ENCODE assay signal across 8 mouse cellular contexts in the genomic region with DNA sequence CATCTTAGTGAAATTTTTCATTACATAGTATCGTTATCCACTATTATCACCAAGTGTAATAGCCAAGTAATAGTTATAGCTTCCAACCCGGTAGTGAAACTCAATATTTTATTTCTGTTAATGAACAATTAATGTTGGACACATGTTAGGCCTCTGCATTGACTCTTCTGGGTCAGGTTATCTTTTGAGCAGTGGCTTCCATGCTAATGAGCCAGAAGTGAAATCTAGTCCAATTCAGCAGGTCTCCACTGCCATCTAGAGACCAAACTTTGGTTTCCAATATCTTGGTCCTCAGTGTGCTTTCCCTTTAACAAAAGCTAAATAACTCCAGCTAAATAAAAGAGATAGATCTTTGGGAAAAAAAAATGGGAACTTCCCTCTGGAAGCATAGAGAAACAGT.
DNase-seq lines count a peak whose midpoint lies in the region; ATAC-seq and TF ChIP-seq lines count a peak whose summit lies in the region.

No protein-coding gene starts in this region.

- H3K36me3 ChIP-seq in midbrain, embryonic 14.5 days (ENCODE audit: control insufficient read depth, insufficient read depth, low read length) = no peaks in the 10 kb centered on the region
- no peaks in the 10 kb centered on the region for H3K36me3 ChIP-seq in midbrain, embryonic 10.5 days
- H3K36me3 ChIP-seq in forebrain, postnatal 0 days (ENCODE audit: insufficient read depth) = no peaks in the 10 kb centered on the region

- ATAC-seq in midbrain, embryonic 14.5 days (ENCODE audit: low FRiP score, low TSS enrichment) = no peak
- ATAC-seq in forebrain, postnatal 0 days = no peak

- peak; percentile 55 for TF ChIP-seq CTCF in forebrain, postnatal 0 days (IDR thresholded peaks at IDR 0.05; ENCODE audit: low read depth)

- no peaks in the 10 kb centered on the region for H3K27me3 ChIP-seq in midbrain, embryonic 14.5 days (ENCODE audit: control insufficient read depth, insufficient read depth, low read length)
- no peaks in the 10 kb centered on the region for H3K27me3 ChIP-seq in midbrain, embryonic 10.5 days (ENCODE audit: low read depth, poor library complexity, severe bottlenecking)
- no peaks in the 10 kb centered on the region for H3K27me3 ChIP-seq in forebrain, postnatal 0 days (ENCODE audit: insufficient read depth, low read length)

- 79% methylated on average over 2 of the region's 2 CpGs for WGBS in midbrain, embryonic 14.5 days
- whole genome bisulfite sequencing in midbrain, embryonic 10.5 days = 74% methylated on average over 2 of the region's 2 CpGs
- 59% methylated on average over 2 of the region's 2 CpGs for WGBS in forebrain, postnatal 0 days

- H3K4me3 ChIP-seq in midbrain, embryonic 14.5 days (replicated peaks; ENCODE audit: low read depth, low read length) = no peak overlapping the region
- no peak overlapping the region for H3K4me3 ChIP-seq in midbrain, embryonic 10.5 days
- H3K4me3 ChIP-seq in forebrain, postnatal 0 days (ENCODE audit: low read depth, low read length) = no peak overlapping the region

- no peak overlapping the region for H3K9ac ChIP-seq in midbrain, embryonic 14.5 days (replicated peaks; ENCODE audit: low read length)
- H3K9ac ChIP-seq in forebrain, postnatal 0 days = no peak overlapping the region

- no peak overlapping the region for H3K4me2 ChIP-seq in midbrain, embryonic 14.5 days (ENCODE audit: low read length)
- no peak overlapping the region for H3K4me2 ChIP-seq in forebrain, postnatal 0 days (ENCODE audit: low read depth)

- no peaks in the 10 kb centered on the region for H3K9me3 ChIP-seq in midbrain, embryonic 14.5 days (ENCODE audit: control insufficient read depth, low read length)
- no peaks in the 10 kb centered on the region for H3K9me3 ChIP-seq in midbrain, embryonic 10.5 days (replicated peaks)
- H3K9me3 ChIP-seq in forebrain, postnatal 0 days (ENCODE audit: low read length) = no peaks in the 10 kb centered on the region

- DNase-seq in frontal cortex, postnatal 36 days (ENCODE audit: low spot score in 2 of 2) = peak; percentile 3 to 38
- no peak for DNase-seq in frontal cortex, postnatal 10 days (ENCODE audit: low spot score in 2 of 2)
- peak; percentile 74 for DNase-seq in midbrain, embryonic 14.5 days
- no peak for DNase-seq in midbrain, embryonic 10.5 days (ENCODE audit: low spot score)
- peak; percentile 50 for DNase-seq in forebrain, postnatal 0 days
- DNase-seq in retina, embryonic 14.5 days (ENCODE audit: low spot score) = peak; percentile 52
- no peak for DNase-seq in cerebellum, adult 8-10 months
- DNase-seq in urinary bladder, adult 2 months (ENCODE audit: low spot score) = no peak

- no peaks in the 10 kb centered on the region for H3K4me1 ChIP-seq in midbrain, embryonic 14.5 days (ENCODE audit: control insufficient read depth, insufficient read depth, low read length)
- H3K4me1 ChIP-seq in midbrain, embryonic 10.5 days = no peaks in the 10 kb centered on the region
- no peaks in the 10 kb centered on the region for H3K4me1 ChIP-seq in forebrain, postnatal 0 days (ENCODE audit: insufficient read depth)

- no peak overlapping the region for H3K27ac ChIP-seq in midbrain, embryonic 14.5 days (replicated peaks; ENCODE audit: low read depth, low read length)
- H3K27ac ChIP-seq in midbrain, embryonic 10.5 days (replicated peaks) = no peak overlapping the region
- no peak overlapping the region for H3K27ac ChIP-seq in forebrain, postnatal 0 days (ENCODE audit: low read depth, low read length)

Comparison
In these comparisons a context has a peak if more than half of its experiments do, and no peak if none do; other contexts are left out.
1. DNase-seq: peak in frontal cortex, postnatal 36 days (2 of 2), midbrain, embryonic 14.5 days (single experiment), forebrain, postnatal 0 days (single experiment) and retina, embryonic 14.5 days (single experiment); none in frontal cortex, postnatal 10 days (0 of 2), midbrain, embryonic 10.5 days (single experiment), cerebellum, adult 8-10 months (single experiment) and urinary bladder, adult 2 months (single experiment).